Mouse (Mus musculus): ENCODE results near the gene Retn.
A peak's percentile ranks its signal among the peaks of the same experiment; 100 is the strongest.

The Retn gene

DNA sequence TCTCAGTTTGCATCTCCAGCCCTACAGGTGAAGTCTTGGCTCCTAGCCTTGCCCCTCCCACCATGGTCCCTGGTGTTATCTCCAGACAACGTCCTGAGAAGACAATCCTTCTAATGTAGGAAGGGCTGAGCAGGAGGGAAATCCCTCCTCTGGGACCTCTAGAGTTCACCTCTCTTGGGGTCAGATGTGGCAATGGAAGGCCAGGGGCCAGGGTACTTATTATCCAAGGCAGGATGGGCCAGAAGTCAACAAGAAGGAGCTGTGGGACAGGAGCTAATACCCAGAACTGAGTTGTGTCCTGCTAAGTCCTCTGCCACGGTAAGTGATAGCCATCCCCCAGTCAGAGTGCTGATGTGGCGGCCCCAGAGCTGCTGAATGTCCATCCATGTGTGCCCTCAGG, at the start of gene Retn:
Gene Retn (plus strand): TSS at position 245 of the 400 bp plus-strand sequence.
- DNase-seq (ENCODE audit: low spot score in 2 of 2) = no peak

- no peak for DNase-seq (ENCODE audit: low spot score in 2 of 2)
Measured at GRCm38 (mm10) chr8:3606593-3606992, 49.0 kb upstream of the Retn start.

DNA sequence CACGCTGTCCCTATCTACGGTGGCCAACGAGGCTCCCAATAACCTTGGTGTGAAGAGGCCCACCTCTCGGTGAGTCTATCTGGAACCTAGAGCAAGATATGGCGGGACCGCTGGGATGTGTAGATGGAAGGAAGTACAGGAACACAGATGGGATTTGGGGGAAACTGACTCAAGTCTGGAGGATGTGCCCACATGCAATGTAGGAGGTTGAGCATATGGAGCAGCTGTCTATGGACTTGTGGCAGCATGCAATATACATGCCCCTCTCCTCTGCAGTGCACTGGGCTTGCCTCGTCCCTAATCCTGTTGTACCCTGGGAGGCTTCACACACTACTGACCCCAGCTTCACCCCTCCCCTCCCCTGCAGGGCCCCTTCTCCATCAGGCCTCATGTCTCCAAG, 47.7 kb upstream of the Retn start:
- peak in 1 of 2 experiments; percentile 44 for DNase-seq (ENCODE audit: low spot score in 2 of 2)

DNA sequence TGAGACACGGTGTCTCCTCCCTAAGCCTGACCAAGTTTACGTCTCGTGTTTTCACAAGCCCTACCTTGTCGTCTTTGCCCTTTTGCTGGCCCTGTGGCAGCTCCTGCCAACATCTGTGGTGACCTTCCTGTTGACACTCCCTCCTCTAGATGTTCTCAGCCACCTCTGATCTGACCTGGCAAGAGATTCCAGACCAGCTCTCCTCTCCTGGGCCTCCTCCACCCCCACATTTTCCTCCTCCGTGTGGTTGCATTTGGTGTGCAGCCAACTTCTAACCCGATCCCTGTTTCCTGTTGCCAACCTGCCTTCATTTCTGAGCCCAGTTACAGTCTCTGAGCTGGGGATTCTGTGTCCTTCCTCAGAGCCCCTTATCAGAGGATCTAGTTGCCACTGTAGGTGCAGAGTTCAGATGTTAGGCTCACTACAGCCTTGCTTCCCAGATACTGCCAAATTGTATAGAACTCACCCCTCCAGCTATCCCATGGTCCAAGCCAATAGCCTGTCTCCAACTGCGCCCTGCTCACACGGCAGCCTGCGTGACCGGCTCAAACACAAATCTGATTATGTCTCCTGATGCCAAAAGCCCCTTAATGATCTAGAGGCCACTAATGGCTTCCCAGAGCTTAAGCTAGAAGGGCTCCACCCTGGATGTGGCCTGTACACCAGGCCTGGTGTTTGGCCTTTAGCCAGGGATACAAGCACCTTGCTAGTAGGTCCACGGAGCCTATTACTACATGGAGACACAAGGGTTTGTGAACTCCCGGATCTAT, 46.3 kb upstream of the Retn start:
- DNase-seq (ENCODE audit: low spot score in 2 of 2) = no peak

DNA sequence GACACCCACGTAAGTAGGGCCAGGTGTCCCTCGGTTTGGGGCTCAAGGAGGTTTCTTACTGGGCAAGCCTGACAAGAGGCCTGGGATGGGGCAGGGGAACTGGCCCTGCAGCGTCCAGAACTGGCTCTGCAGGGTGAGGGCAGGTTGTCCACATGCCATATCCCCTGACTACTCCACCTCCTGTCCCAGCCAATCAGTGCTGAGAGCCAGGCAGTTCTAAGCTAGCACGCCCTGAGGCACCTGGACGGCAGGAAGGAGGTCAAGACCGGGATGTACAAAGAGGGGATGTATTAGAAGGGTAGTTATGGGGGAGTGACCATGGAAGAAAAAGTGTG, 45.8 kb upstream of the Retn start:
- no peak for DNase-seq (ENCODE audit: low spot score in 2 of 2)

GRCm38 (mm10) chr8:3621199-3621970, 34.2 kb upstream of the Retn start, which contains the start of the genes Xab2 and Pet100:
Xab2 (minus strand) TSS chr8:3621316.
Pet100 (plus strand) TSS chr8:3621548.
- DNase-seq (ENCODE audit: low spot score in 2 of 2) = peak; percentile 99 to 100

GRCm38 (mm10) chr8:3622119-3622518, 33.5 kb upstream of the Retn start:
- DNase-seq (ENCODE audit: low spot score in 2 of 2) = no peak

- DNase-seq (ENCODE audit: low spot score in 2 of 2) = no peak
Measured at GRCm38 (mm10) chr8:3625445-3625844, 30.1 kb upstream of the Retn start, which contains the start of gene Pcp2. Pcp2 (minus strand) TSS chr8:3625545.

GRCm38 (mm10) chr8:3626971-3627370, 28.6 kb upstream of the Retn start:
- no peak for DNase-seq (ENCODE audit: low spot score in 2 of 2)

DNA sequence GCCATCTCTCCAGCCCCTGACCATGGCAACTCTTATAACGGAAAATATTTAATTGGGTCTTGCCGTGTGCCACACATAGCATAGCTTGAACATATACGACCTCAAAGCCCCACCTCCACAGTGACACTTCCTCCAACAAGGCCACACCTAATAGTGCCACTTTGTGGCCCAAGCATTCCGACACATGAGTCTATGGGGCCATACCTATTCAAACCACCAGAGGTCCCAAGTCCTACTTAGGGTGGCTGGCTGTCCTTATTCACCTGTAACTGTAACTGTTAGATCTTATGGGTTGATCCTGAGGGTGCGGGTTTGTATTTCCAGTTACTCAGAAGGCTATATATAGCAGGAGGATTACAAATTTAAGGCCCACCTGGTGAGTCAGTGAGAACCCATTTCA, 27.6 kb upstream of the Retn start:
- DNase-seq (ENCODE audit: low spot score in 2 of 2) = no peak

- peak; percentile 61 to 63 for DNase-seq (ENCODE audit: low spot score in 2 of 2)
Measured at GRCm38 (mm10) chr8:3630647-3631477, 24.7 kb upstream of the Retn start, which contains the start of gene Stxbp2. Stxbp2 (plus strand) TSS chr8:3630955.

- DNase-seq (ENCODE audit: low spot score in 2 of 2) = no peak
Measured at GRCm38 (mm10) chr8:3631478-3631875, 24.1 kb upstream of the Retn start.

GRCm38 (mm10) chr8:3645804-3646203, 9.8 kb upstream of the Retn start:
- no peak for DNase-seq (ENCODE audit: low spot score in 2 of 2)

DNA sequence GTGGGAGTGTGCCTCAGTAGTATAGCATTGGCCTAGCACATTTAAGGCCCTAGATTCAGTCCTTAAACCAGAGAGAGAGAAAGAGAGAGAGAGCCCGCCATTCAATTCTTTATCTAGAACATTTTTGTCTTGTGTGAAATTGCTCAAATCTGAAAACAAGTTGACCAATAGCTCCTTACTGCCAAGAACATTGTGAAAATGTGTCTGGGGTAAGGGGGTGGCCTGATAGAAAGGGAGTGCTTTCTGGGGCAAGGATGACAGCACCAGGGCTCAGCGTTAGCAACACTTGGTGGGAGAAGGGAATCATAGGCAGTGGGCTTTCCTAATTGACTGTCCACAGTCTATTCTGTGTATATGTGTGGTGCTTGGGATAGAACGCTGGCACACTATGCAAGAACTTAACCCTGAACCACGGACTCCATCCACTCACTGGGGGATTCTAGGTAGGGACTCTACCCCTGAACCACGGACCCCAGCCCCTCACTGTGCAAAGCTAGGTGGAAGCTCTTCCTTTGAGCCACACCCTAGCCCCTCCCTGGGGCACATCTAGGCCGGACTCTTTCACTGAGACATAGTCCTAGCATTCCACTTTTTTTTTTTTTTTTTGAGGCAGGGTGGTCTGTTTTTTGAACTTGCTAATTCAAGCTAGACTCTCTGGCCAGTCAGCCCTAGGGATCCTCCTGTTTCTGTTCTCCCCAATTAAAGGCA, 8.6 kb upstream of the Retn start:
- no peak for DNase-seq (ENCODE audit: low spot score in 2 of 2)

GRCm38 (mm10) chr8:3647561-3647960, 8.0 kb upstream of the Retn start:
- no peak for DNase-seq (ENCODE audit: low spot score in 2 of 2)

DNA sequence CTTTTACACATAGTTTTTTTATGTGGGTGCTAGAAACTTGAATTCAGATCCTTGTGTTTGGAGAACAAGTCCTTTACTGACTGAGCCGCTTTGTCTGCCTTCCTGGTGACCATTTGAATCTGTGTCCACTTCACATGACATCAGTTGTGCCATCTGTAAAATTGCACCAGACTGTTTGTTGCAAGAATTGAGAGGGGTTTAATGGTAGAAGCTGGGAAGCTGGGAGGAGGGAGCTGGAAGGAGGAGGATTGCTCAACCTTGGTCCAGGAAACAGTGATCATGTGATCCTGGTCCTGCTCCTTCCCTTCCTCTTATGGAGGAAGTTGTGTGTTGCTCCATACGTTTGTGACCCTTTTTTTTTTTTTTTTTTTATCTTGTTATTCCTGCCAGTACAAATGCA, 7.3 kb upstream of the Retn start:
- DNase-seq (ENCODE audit: low spot score in 2 of 2) = no peak

DNA sequence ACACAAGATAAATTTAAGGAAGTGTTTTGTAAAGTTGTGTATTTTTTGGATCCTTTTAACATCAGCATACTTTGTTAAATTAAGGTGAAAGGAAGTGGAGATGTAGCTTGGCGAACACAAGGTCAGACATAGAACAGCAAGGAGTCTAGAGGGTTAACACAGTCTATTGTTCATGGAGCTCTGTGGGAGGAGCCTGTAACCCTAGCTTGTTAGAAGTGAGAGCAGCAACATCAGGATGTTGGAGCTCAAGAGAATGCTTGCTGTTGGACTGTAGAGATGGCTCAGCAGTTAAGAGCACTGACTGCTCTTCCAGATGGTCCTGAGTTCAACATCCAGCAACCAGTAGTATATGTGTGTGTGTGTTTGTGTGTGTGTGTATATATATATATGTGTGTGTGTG, 6.6 kb upstream of the Retn start:
- DNase-seq (ENCODE audit: low spot score in 2 of 2) = no peak

- no peak for DNase-seq (ENCODE audit: low spot score in 2 of 2)
Measured at GRCm38 (mm10) chr8:3652845-3653244, 2.7 kb upstream of the Retn start.

- no peak for DNase-seq (ENCODE audit: low spot score in 2 of 2)
Measured at GRCm38 (mm10) chr8:3654726-3655508, 653 bp upstream of the Retn start.

GRCm38 (mm10) chr8:3656725-3657381, 1.3 kb downstream of the Retn start:
- peak; percentile 26 to 41 for DNase-seq (ENCODE audit: low spot score in 2 of 2)

Data from right cerebral cortex, postnatal 36 days (tissue).